Mouse (Mus musculus) heart, embryonic 16.5 days (tissue): Measurements from ENCODE around the gene Nrsn2. TPM values are rescaled to one million over a fixed set of nuclear protein-coding genes. Genes with fewer than 3 reads are reported as not detected.

ENCODE experiments used
- ATAC-seq: fragments of 200-750 bp; cut with Nextera tagmentation; replicated peaks from 2 replicates; pipeline ENCODE4 v1.8.0; 2017; ENCODE audit warnings: moderate number of reproducible peaks; ENCODE audit not compliant: insufficient read depth, low FRiP score; ENCODE audit errors: extremely low read depth
- H3K27ac ChIP-seq: fragments of 300-500 bp; sonication (generic); 2 replicates; pipeline ENCODE4 v1.5.1; 2014; ENCODE audit warnings: mild to moderate bottlenecking, low read length, control low read depth, moderate library complexity
- H3K27me3 ChIP-seq: fragments of 300-500 bp; sonication (generic); 2 replicates; pipeline ENCODE4 v1.6.1; 2014; ENCODE audit warnings: low read length, mixed read lengths; ENCODE audit not compliant: control insufficient read depth, insufficient read depth
- H3K36me3 ChIP-seq: fragments of 300-500 bp; sonication (generic); 2 replicates; pipeline ENCODE4 v1.6.1; 2014; ENCODE audit not compliant: control insufficient read depth, insufficient read depth
- H3K4me1 ChIP-seq: fragments of 300-500 bp; sonication (generic); 2 replicates; pipeline ENCODE4 v1.6.1; 2014; ENCODE audit warnings: low read length, mixed read lengths; ENCODE audit not compliant: control insufficient read depth, insufficient read depth
- H3K4me2 ChIP-seq: fragments of 300-500 bp; sonication (generic); 2 replicates; pipeline ENCODE4 v1.6.1; 2014; ENCODE audit warnings: low read depth, mild to moderate bottlenecking, control low read depth, low read length
- H3K4me3 ChIP-seq: fragments of 300-500 bp; sonication (generic); 2 replicates; pipeline ENCODE4 v1.5.1; 2014; ENCODE audit warnings: mild to moderate bottlenecking, control low read depth, low read length
- H3K9ac ChIP-seq: fragments of 300-500 bp; sonication (generic); 2 replicates; pipeline ENCODE4 v1.6.1; 2014; ENCODE audit warnings: low read length, control low read depth
- H3K9me3 ChIP-seq: fragments of 300-500 bp; sonication (generic); replicated peaks from 2 replicates; pipeline ENCODE4 v1.6.1; 2016; ENCODE audit warnings: low read length; ENCODE audit not compliant: control insufficient read depth
- WGBS: fragments of 180-500 bp; shearing (Covaris S2); extraction: QIAGEN DNeasy Blood & Tissue Kit; methylation state at CpG from one replicate; pipeline ENCODE4 v1.1.7; 2014; 5-methylcytosine and 5-hydroxymethylcytosine counted together
- polyA plus RNA-seq: library from polyadenylated mRNA; unstranded; fragments of >200 nt; fragmentation: Nextera tagmentation; extraction: Ambion mirVana; gene quantifications from 2 replicates; pipeline ENCODE4 v1.2.1, GENCODE M21; 2015

Nrsn2 gene
- 1.2 and 1.3 TPM in 2 replicates for polyA plus RNA-seq

- no peaks in the 10 kb centered on the region for H3K9me3 ChIP-seq
- no peak within 1 kb of the TSS for H3K4me3 ChIP-seq
- H3K4me1 ChIP-seq: peaks cover 8% of the 10 kb centered on the region
- peak within 1 kb of the TSS; percentile 19; the same call in 1 of the 2 replicates for H3K9ac ChIP-seq
- no peaks in the 10 kb centered on the region for H3K36me3 ChIP-seq
- 5% methylated on average over 16 of the region's 16 CpGs for WGBS
- peaks cover 13% of the 10 kb centered on the region for H3K27me3 ChIP-seq
- ATAC-seq: no peak
- H3K27ac ChIP-seq: no peak within 1 kb of the TSS
- peak within 1 kb of the TSS; percentile 9 for H3K4me2 ChIP-seq
Observed at GRCm38 (mm10) chr2:152376345-152376741, at the start of gene Nrsn2. Gene Nrsn2, minus strand, starts transcription at chr2:152376638.

GRCm38 (mm10) chr2:152415786-152416185 is 39.3 kb upstream of the Nrsn2 start:
- peak overlapping the region; percentile 72; the same call in 1 of the 2 replicates for H3K4me3 ChIP-seq

GRCm38 (mm10) chr2:152415287-152415686 is 38.8 kb upstream of the Nrsn2 start, which contains the start of gene 6820408C15Rik:
Gene 6820408C15Rik, plus strand, starts transcription at chr2:152415587.
- Histone ChIP-seq H3K9me3 (peaks cover 6% of the 10 kb centered on the region; the same call in 1 of the 2 replicates), H3K4me3 (peak within 1 kb of the TSS; percentile 72), H3K4me2 (peak within 1 kb of the TSS; percentile 88), H3K36me3 (0 out of 2 replicates have a peak, but pooled peaks cover 2% of the 10 kb centered on the region), H3K9ac (peak within 1 kb of the TSS; percentile 99), H3K27me3 (no peaks in the 10 kb centered on the region), H3K4me1 (peaks cover 23% of the 10 kb centered on the region), H3K27ac (peak within 1 kb of the TSS; percentile 99)
- WGBS: 29% methylated on average over 4 of the region's 4 CpGs
- ATAC-seq: no peak

More at GRCm38 (mm10) chr2:152415786-152416185, 39.3 kb upstream of the Nrsn2 start:
- Histone ChIP-seq H3K9me3 (peaks cover 6% of the 10 kb centered on the region; the same call in 1 of the 2 replicates), H3K27me3 (no peaks in the 10 kb centered on the region), H3K36me3 (0 out of 2 replicates have a peak, but pooled peaks cover 2% of the 10 kb centered on the region), H3K4me2 (peak overlapping the region; percentile 88), H3K4me1 (peaks cover 18% of the 10 kb centered on the region), H3K27ac (peak overlapping the region; percentile 99), H3K9ac (no peak overlapping the region)
- 93% methylated on average over 3 of the region's 3 CpGs for WGBS
- ATAC-seq: no peak

- Histone ChIP-seq H3K4me2 (peak within 1 kb of the TSS; percentile 88), H3K27ac (peak within 1 kb of the TSS; percentile 99), H3K4me1 (peaks cover 27% of the 10 kb centered on the region), H3K27me3 (no peaks in the 10 kb centered on the region), H3K9me3 (peaks cover 6% of the 10 kb centered on the region; the same call in 1 of the 2 replicates), H3K9ac (peak within 1 kb of the TSS; percentile 99), H3K4me3 (peak within 1 kb of the TSS; percentile 72), H3K36me3 (0 out of 2 replicates have a peak, but pooled peaks cover 2% of the 10 kb centered on the region)
- WGBS: 0% methylated on average over 65 of the region's 65 CpGs
- ATAC-seq: peak; percentile 83
Observed at GRCm38 (mm10) chr2:152414591-152415165, 38.2 kb upstream of the Nrsn2 start, which contains the start of gene Zcchc3. Gene Zcchc3, minus strand, starts transcription at chr2:152415027.

GRCm38 (mm10) chr2:152413765-152414584 is 37.5 kb upstream of the Nrsn2 start:
- peaks cover 6% of the 10 kb centered on the region; the same call in 1 of the 2 replicates for H3K9me3 ChIP-seq
- no peak for ATAC-seq
- peaks cover 27% of the 10 kb centered on the region for H3K4me1 ChIP-seq
- no peaks in the 10 kb centered on the region for H3K27me3 ChIP-seq
- peak overlapping the region; percentile 99 for H3K9ac ChIP-seq
- under 1% methylated on average over 85 of the region's 86 CpGs for WGBS
- H3K36me3 ChIP-seq: 0 out of 2 replicates have a peak, but pooled peaks cover 2% of the 10 kb centered on the region
- peak overlapping the region; percentile 72 for H3K4me3 ChIP-seq
- peak overlapping the region; percentile 99 for H3K27ac ChIP-seq
- peak overlapping the region; percentile 88 for H3K4me2 ChIP-seq

GRCm38 (mm10) chr2:152413158-152413764 is 36.8 kb upstream of the Nrsn2 start:
- Histone ChIP-seq H3K27ac (peak overlapping the region; percentile 99), H3K4me2 (peak overlapping the region; percentile 88), H3K9me3 (peaks cover 6% of the 10 kb centered on the region; the same call in 1 of the 2 replicates), H3K36me3 (0 out of 2 replicates have a peak, but pooled peaks cover 2% of the 10 kb centered on the region), H3K4me1 (peaks cover 27% of the 10 kb centered on the region), H3K9ac (peak overlapping the region; percentile 99), H3K27me3 (no peaks in the 10 kb centered on the region), H3K4me3 (peak overlapping the region; percentile 72)
- ATAC-seq: no peak
- WGBS: 4% methylated on average over 21 of the region's 21 CpGs

GRCm38 (mm10) chr2:152412526-152413157 is 36.2 kb upstream of the Nrsn2 start:
- H3K27me3 ChIP-seq: no peaks in the 10 kb centered on the region
- peak overlapping the region; percentile 88 for H3K4me2 ChIP-seq
- peaks cover 6% of the 10 kb centered on the region; the same call in 1 of the 2 replicates for H3K9me3 ChIP-seq
- H3K4me1 ChIP-seq: peaks cover 27% of the 10 kb centered on the region
- H3K36me3 ChIP-seq: 0 out of 2 replicates have a peak, but pooled peaks cover 2% of the 10 kb centered on the region
- WGBS: 4% methylated on average over 15 of the region's 15 CpGs
- no peak for ATAC-seq
- H3K27ac ChIP-seq: peak overlapping the region; percentile 83
- H3K9ac ChIP-seq: peak overlapping the region; percentile 99
- H3K4me3 ChIP-seq: peak overlapping the region; percentile 72

- Histone ChIP-seq H3K9ac (peak overlapping the region; percentile 99), H3K27me3 (no peaks in the 10 kb centered on the region), H3K9me3 (peaks cover 6% of the 10 kb centered on the region; the same call in 1 of the 2 replicates), H3K4me3 (peak overlapping the region; percentile 72), H3K27ac (peak overlapping the region; percentile 95), H3K4me1 (peaks cover 29% of the 10 kb centered on the region), H3K4me2 (peak overlapping the region; percentile 88), H3K36me3 (0 out of 2 replicates have a peak, but pooled peaks cover 2% of the 10 kb centered on the region)
- no peak for ATAC-seq
- 12% methylated on average over 7 of the region's 7 CpGs for WGBS
Observed at GRCm38 (mm10) chr2:152411471-152411870, 35.0 kb upstream of the Nrsn2 start.
